Mouse (Mus musculus) kidney, postnatal 36 days (tissue): Measurements from ENCODE around the gene Twistnb.

ENCODE experiments used
- DNase-seq, 2 experiments: peaks; one replicate each; pipeline ENCODE4 v3.0.0; 2021 to 2022; ENCODE audit warnings: mixed read lengths in 2 of 2

Gene Twistnb

DNA sequence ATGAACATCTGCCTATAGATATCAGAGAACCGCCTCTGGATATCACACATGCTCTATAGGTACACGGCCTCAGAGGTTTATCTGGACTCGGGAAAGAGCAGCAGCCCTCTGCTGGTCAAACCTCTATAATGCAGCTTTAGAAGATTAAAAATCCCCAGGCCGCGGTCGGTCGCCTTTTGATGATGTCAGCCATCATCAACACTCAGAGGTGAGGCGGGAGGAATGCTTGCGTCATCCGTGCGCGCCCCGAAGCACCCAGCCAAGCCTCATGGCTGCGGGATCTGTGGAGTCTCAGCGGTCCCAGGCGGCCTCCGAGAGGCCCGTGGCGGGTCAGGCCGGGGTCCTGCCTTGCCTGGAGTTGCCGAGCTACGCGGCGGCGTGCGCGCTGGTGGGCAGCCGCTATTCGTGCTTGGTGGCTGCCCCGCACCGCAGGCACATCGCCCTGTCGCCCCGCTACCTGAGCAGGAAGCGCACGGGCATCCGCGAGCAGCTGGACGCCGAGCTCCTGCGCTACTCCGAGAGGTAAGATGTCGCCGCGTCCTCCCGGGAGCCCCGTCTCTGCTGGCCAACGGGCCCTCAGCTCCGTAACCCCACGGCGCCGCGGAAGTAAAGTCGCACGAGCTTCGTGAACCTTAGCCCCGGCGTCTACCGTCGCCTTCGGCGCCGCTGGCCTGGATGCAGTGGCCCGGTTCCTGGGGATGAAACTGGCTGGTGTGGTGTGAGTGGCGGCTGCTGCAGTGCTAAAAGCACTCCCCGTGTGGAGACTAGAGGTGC is at the start of gene Twistnb:
Twistnb (plus strand) TSS at position 249 of the 774 bp plus-strand sequence.
- DNase-seq: peak; percentile 98 to 100

DNA sequence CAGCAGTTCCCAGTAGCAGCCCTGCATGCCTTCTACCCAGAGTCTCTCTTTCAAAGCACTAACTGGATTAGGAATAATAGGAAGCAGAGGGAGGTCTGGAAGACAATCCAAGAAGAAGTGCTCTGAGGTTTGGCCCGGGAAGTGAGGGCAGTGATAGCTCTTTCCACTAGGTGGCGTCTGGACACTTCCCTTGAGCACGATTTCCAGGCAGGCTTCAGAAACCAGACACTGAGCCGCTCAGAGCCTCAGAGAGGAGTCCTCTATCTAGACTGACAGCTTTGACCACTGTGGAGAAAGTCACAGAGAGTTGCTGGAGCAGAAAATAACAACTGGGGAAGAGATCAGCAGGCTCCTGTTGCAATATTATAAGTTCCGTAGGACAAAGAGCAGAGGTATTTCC is 40.6 kb upstream of the Twistnb start:
- DNase-seq: peak; percentile 65 to 80

DNA sequence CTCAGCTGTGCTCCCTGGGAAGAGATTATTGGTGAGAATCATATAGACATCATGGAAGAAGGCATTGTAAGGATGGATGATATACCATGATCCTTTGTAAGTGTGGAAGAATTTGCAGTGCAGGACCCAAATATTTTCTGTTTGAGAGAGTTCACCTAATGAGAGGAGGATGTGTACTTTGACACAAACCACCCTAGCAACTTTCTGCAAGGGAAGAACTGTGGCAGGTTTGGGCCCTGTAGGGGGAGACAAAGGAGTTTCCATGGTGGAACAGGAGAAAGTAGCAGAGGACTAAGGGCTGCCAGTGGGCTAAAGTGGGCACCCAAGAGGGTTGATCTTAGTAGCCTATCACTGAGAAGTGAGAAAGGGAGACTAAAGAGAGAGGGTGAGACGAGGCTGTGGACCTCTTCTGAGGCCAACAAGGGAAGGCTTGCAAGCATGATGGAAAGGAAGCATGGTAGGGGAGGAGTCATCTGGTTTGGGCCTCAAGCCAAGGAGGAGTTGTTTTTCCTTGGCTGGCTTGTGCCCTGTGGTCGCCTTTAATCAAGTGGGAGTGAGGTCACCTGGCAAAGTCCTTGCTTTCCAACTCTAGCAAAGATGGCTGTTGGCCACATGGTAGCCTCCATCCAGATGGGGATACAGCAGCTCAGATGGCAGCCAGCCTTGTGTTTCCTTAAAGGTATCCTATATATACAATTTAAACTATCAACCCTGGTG is 38.4 kb upstream of the Twistnb start:
- DNase-seq: no peak

DNA sequence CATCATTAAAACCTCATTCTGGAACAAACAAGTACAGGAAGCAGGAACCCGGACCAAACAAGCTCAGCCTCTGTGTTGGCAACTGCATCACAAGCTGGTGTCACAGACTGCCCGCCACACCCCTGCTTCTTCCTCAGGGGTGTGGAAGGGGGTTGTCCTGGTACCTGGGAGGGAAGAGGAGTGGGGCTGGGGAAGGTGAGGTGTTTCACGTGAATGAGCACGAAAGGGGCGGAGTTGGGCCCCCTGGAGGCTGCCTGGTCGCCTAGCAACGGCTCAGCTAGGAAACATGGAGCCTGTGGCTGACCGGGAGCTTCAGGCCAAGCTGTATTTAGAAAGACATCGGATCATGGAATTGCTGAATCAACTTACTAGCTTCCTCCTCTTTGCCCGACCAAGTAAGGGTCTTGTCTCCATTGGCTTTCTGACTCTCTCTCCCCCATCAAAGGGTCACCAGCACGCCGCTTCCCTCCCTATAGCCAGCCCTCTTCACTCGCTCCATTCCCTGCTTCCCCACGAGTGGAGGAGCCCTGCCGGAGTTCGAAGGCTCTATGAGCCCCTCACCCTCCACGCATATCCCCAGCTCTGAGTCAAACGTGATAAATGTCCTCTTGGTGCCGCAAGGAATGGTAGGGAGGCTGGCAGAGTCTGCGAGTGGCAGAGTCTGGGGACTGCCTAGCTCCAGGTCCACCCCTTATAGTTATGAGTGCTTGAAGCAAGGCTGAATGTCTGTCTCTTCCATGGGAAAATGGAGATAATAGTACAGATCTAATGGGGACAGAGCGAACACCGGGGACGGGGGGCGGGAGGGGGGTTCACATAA is 34.4 kb upstream of the Twistnb start, which contains the start of gene Efcab10:
Efcab10 (plus strand) TSS at position 51 of the 820 bp plus-strand sequence.
- DNase-seq: peak; percentile 33 to 36

DNA sequence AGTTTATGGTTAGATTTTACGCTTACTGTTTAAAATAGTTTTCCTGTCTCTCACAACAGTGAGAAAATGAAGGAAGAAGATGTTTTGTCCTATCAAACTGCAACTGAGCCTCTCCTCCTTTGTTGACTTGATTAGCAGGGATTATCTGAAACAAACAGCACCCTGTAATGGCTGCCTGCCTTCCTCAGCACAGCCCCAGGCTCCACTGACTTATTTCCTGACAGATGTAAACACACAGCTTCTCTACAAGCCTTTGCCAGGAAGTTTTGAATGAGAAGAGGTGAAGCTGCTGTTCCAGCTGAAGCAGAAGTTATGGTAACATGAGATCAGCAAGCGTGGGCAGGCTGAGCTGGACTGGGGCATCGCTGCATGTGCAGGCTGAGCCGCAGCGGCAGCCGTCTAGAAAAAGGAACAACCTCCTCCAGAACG is 26.2 kb upstream of the Twistnb start:
- DNase-seq: no peak

DNA sequence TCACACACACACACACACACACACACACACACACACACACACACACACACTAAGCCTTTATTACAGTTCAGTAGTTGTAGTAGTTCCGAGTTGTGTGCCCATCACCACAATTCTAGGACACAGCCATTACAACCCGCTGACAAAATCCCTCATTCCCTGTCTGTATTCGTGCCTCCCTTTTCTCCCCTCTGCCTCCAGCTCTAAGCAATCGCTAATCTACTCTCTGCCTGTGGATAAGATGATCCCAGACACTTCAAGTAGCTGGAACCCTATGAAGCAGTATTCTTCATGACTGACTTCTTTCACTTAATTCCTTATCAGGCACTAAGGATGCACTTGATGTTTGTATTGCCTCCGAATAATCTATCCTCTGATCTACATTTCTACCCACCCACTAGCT is 24.4 kb upstream of the Twistnb start:
- DNase-seq: no peak

DNA sequence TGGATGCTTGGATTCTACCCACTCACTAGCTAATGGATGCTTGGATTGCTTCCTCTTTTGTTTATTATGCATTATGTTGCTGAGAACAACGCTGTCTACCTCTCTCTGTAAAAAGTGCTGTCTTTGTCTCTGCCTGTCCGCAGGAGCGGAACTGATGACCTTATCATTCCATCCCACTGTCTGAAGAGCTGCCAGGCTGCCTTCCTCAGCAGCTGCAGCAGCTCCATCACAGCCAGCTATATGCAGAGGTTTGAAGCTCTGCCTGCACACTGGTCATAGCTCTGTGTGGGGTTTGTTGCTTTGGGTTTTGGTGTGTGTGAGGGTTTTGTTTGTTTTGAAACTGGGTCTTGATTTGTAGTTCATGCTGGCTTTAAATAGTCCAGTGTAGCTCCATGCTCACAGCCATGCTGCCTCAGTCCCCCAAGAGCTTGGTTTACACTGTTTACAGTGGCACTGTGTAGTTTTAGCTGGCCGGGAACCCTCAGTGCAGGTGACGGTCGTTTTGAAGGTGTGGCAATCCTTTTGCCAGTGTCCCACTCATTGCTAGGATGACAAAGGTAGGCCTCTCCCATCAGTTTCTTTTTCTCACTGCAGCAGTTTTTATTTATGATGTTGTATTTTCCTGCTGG is 23.9 kb upstream of the Twistnb start:
- no peak for DNase-seq

DNA sequence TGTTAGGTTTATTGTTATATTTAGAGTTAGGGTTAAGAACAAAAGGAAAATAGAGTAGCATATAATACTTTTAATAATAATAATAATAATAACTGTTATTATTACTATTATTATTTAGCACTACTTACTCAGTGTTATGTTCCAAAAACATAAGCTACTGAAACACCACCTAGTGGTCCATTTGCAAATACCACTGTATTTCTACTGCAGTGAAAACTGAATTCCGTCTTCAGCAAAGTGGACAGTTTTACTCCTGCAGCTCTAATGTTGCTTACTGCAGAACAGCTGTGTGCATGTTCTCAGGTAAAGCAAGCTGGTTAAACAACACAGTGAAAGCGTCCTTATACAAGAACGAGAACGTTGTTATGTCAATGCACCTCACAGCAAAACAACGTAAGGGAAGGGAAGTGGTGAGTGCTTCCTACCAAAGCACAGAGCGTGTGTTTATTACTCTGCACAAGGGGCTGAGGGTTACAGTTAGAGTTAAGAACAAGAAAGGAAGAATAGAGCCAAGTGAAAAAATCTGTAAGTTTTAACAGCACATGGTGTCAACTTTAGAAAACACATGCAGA is 17.8 kb upstream of the Twistnb start:
- DNase-seq: no peak

DNA sequence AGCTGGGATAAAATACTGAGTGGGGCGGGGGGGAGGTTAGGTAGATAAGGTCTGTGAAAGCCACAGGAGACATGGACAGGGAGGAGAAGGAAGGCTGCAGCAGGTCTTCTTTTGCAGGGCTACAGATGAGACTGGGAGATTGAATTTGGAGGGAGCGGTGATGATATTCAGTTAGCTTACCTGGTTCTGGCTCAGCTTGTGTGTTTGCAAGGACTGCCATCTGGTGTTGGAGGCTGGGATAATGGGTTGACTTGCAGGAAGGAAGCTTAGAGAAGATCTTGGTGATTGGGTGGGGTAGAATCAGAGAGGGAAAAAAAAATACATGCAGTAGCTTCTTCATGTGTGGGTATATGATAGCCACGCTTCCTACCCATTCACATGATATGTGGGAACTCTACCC is 5.1 kb upstream of the Twistnb start:
- DNase-seq: peak; percentile 32 to 73

DNA sequence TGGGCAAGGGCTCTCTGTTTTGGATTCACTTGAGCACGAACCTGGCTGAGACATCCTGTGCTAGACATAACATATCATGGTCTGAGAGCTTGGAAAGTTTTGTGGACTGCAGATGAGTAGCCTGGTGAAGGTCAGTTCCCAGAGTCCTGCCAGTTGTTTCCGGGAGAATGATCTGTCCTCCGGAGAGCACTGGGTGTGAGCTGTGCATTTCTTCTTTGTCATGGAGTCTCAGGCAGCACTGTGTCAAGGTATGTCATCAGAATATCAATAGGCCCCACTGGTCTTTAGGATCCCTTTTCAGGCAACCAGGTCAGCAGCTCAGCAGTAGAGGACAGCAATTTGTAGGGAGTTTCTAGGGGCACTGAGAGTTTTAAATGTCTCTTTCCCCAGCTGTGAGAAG is 2.1 kb upstream of the Twistnb start:
- DNase-seq: no peak

DNA sequence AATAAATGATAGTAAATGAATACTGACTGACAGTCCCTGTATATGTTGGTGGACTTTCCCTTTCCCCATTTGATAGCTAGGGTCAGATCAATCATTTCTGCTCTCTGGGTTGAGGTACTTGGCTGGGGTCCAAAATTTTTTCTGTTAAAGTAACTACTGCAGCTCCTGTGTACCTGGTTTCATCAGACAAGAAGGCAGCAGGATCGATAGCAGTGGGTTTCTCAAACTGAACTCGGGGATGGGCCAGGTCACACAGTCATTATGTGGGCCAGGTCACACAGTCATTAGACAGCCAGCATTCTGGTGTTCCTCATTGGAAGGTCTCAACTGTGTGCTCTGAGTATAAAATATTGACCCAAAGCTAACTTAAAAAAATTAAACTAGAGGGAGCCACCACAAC is 1.7 kb upstream of the Twistnb start:
- no peak for DNase-seq

DNA sequence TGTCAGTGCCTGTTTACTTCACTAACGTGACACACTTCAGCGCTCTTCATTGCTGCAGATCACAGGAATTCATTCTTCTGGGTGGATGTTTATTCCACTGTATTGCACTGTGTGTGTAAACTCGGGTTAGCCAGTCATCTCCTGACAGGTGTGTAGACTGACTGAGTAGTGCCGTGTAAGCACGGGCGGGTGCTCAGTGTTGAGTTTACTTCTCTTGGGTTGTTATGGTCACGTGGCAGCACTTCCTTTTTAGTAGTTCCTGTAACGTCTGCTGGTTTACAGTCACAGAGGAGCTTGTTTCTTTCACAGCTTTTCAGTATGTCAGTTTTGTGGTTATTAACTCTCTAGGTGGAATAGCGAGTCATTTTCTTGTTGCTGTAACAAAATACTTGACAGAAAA is 4.4 kb downstream of the Twistnb start:
- peak in 1 of 2 experiments; percentile 11 for DNase-seq

DNA sequence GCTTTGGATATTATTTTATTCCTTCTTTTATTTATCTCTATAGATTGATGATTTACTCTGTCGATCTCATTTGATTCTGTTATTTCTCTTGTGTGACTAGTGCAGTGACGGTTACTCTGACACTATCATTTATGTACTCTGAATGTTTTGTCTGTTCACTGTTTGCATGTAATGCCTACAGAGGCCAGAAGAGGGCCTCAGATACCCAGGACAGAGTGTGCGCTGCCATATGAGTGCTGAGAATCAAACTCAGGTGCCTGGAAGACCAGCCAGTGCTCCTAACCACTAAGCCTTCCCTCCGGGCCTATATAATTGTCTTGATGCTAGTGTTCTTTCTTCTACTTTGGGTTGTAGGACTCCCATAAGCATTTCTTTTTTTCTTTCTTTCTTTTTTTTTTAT is 5.3 kb downstream of the Twistnb start:
- no peak for DNase-seq

DNA sequence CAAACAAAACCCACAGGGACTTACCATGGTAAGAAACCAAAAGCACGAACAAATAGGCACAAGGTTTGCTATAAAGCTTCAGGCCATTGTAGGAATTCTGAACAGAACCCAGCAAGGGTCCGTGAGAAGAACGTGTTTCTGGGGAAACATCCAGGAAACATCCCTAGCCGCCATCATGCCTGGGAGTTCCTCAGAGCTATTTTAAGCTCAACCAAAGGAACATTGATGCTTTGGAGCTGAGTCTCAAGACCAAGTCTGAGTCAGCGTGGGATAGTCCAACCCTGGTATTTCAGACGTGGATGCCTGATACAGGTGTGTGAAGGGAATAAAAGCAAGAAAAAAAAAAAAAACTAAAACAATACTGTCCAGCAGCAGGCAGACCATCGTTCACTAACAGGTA is 26.0 kb downstream of the Twistnb start:
- DNase-seq: no peak

DNA sequence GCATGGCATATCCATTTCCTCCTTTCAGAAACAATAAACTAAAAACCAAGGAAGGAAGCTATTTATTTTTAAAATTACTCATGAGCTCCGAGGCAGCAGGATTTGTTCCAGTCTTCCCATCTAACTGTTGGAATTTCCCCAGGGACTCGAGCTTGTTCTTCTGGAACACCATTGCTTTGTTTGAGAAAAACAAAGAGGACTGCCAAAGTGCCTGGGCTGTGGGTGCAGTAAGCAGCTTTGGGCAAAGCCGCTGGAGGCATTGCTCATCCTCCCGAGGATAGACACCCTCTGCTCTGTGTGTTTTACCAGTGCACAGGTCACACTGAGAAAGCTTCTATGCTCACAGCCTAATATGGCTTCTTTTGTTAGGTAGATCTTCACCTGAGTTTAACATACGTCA is 26.8 kb downstream of the Twistnb start:
- peak; percentile 21 to 53 for DNase-seq

DNA sequence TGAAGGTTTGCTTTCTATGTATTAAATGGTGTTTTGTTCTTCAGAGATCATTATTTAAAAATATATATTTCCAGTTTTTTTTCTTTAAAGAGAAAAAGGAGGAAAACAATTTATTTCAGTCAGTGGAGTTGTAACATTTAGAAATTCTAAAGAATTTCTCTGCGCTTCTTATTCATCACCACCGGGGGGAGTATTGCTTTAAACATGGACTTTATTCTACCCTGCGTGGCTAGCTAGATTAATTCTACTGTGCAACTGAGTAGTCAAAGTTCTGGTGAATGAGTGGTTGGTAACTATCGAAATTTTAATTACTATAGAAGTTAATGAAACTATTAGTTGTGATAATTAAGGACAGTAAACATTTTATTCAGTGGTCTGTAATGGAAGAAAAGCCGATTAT is 51.5 kb downstream of the Twistnb start:
- DNase-seq: peak in 1 of 2 experiments; percentile 2

DNA sequence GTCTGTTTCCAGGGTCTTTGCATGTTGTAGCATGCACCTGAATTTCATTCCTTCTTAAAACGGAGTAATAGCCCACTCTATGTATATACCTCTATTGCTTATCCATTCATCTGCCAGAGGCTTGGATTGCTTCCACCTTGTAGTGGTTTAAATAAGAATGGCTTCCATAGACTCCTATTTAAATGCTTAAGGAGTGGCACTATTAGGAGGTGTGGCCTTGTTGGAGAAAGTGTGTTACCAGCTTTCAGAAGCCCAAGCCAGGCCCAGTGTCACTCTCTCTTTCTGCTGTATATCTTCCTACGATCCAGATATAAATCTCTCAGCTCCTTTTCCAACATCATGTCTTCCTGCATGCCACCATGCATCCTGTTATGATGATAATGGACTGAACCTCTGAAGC is 53.5 kb downstream of the Twistnb start:
- no peak for DNase-seq
